Mouse (Mus musculus): Measurements from ENCODE around the gene Hilpda.

Gene Hilpda

DNA sequence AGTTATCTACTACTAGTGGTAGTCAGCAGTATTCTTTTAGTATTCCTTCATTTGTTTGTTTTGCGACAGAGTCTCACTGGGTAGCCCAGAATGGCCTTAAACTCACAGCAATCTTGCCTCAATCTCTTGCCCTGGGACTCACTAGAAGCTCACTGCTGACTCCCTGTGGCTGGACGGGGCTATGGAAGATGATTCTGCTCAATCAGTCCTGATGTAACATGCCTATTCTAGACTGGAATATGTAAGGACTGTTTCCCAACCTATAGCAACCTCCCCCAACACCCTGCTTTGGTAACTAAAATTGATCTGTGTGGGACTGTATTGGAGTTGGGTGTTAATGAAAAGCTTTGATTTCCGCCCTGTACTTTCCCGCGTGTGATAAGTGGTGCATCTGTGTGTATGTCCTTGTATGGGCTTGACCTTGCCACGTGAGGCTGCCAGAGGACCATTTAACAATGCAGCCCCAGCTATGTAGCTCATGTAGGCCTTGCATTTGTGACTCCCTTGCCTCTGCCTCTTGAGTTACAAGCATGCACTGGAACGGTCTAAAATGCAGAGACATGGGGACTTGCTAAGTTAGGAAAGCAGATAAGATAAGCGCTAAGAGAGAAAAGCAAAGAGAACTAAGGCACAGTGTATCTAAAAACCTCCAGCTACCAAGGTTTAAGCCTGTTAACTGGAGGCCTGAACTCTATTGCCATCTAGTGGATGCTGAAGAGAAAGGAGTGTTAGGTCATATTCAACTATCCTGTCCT is 6.4 kb downstream of the Hilpda start:
- DNase-seq (ENCODE audit: low spot score in 2 of 2): peak; percentile 8 to 51

DNA sequence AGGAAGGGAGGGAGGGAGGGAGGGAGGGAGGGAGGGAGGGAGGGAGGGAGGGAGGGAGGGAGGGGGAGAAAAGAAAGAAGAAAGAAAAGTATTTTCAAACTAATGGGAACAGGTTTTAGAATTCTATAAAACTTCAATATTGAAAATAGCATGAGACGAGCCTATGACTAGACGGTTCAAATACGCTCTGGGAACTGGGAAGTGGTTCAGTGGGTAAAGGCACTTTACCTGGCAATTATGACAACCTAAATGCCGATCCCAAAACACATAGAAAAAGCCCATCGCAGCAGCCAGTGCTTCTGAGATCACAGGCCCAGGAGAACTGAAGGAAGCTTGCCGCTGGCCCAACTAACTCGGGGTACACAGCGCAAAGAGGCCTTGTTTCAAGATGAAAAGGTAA is 7.0 kb downstream of the Hilpda start, which contains the start of gene Fam71f2:
Fam71f2 (plus strand) TSS at position 301 of the 400 bp plus-strand sequence.
- DNase-seq (ENCODE audit: low spot score in 2 of 2): no peak

DNA sequence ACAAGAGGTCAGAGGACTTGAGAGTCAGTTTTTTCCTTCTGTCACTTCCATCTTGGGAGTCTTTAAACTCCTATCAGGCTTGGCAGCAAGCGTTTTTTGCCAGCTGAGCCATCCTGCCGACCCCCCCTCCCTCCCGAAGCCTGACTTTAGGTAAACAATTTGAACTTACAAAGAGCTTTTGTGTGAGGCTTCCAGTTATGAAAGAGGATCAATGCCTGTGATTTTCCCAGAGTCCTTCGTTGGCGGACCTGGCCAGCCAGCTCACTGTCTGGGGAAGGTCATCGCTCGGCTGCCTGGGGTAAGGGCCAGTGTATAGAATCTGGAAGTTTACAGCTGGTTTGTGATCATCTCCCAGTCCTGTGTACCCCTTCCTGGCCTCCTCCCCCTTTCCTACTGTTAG is 8.4 kb downstream of the Hilpda start:
- no peak for DNase-seq (ENCODE audit: low spot score in 2 of 2)

DNA sequence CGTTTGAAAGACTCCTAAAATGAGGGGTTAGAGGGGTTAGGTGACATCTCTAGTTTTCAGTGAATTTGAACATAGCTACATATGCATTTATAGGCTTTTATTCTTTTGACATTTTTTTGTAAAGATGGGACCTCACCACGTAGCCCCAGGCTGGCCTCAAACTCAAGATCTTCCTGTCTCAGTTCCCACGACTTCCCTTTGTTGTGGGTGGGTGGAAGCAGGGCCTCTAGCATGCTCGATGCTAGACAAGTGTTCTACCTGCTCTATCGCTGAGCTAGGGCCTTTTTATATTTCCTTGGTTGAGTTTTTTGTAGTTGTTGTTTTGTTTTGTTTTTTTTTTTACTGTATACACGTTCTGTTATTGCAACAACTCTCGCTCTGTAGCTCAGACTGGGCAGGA is 14.6 kb downstream of the Hilpda start:
- DNase-seq (ENCODE audit: low spot score in 2 of 2): no peak

DNA sequence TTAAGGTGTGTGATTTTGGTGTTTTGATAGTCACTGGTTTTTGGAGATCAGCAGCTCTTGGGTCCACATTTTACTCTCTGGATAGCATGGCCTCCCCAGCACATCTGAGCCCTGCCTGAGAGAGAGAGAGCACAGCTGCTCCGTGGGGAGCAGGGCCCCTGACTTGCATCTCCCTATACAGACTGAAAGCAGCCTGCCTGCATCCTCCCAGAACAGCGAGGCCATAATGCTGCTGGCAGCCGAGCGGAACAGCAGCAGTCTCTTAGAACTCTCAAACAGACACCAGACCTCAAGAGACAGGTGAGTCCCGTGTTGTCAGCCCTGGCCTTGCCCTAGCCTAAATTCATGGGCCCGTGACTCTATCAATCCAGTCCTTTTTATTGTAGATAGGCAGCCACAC is 15.2 kb downstream of the Hilpda start:
- DNase-seq (ENCODE audit: low spot score in 2 of 2): no peak

DNA sequence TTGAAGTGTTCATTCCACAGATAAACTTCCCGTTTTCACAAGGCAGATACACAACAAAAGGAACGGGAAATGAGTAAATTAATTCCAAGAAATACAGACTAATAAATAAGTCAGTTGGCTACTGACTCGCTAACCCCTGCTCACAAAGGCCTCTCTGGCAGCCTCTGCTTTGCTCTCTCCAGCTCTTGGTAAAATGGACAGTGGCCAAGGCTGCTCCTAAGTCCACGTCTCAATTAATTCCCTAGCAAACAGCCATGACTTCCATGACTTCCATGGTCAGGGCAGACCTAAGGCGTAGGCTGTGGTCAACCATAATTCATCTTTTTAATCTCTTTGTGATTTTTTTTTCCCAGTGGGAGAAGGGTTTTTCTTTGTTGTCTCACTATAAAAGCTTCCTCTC is 15.7 kb downstream of the Hilpda start:
- no peak for DNase-seq (ENCODE audit: low spot score in 2 of 2)

DNA sequence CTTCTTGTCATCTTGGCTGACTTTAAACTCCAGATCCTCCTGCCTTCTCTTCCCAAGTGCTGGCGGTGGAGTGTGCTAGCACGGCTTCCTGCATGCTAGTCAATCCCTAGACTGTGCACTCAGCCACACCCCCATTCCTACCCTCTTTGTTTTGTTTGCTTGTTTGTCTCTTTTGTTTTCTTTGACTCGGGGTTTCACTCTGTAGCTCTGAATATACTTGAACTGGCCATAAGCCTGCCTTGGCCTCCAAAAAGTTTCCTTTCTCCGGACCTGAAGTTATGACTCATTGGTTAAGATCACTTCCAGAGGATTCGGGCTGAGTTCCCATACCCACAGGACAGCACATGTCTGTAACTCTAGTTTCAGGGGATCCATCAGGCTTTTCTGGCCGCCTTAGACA is 16.4 kb downstream of the Hilpda start:
- DNase-seq (ENCODE audit: low spot score in 2 of 2): no peak

DNA sequence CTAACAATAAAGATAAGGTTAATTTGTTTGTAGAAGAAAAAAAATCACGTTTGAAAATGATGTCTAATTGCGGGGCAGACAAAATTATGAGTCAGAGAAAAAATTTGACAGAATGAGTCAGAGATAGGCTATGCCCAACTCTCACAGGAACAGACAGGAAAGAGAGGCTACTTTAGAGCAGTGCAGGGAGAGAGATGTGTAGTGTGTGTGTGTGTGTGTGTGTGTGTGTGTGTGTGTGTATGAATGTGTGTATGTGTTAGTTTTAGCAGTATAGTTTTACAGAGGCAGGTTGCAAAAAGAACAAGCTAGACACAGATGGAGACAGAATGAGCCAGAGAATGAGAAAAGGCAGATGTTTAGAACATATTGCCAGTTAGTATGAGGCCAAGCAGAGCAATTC is 26.8 kb downstream of the Hilpda start:
- DNase-seq (ENCODE audit: low spot score in 2 of 2): no peak

DNA sequence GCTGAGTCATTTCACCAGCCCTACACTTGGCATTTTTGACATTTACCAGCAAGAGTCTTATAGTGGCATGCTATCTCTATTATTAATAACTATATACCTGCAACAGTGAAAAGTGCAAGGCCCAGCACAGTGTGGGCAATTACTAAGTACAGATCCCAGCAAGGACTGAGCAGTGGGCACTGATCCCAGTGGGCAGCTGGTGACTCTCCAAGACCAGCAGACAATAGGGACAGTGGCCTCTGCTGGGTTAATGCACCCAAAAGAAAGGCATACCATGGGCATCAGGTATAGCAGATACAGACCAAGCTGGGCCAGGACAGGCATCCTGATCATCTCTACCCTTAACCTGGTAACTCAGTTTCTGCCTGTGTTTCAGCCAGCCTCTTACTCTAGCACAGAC is 31.0 kb downstream of the Hilpda start:
- DNase-seq (ENCODE audit: low spot score in 2 of 2): no peak

DNA sequence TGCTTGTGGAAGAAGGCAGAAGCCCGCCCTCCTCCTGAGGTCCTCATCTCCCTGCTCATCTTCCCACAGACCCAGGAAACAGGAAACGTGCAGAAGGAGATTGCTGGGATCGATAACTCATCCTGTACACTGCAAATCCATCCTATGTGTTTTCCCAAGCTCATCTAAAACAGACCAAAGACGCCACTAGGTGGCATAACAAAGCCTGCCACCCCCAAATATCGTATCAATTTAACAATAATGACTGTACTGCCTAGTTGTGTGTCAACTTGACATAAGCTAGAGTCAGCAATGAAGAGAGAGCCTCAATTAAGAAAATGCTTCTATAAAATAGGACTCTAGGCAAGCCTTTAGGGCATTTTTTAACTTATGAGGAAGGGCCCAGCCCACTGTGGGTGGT is 31.4 kb downstream of the Hilpda start:
- DNase-seq (ENCODE audit: low spot score in 2 of 2): no peak

DNA sequence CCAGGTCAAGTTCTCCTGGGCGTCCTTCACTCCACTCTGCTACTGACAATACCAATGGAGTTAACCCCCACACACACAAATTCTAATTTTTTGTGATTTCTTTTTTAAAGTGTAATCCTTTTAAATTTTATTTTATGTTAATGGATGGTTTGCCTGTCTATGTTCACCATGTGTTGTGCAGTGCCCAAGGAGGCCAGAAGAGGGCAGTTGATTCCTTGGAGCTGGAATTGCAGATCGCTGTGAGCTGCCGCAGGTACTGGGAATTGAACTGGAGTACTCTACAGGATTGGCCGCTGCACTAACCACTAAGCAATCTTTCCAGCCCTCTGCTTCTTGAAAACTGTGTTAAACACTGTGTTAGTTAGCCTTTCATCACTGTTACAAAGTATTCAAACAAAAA is 33.2 kb downstream of the Hilpda start:
- DNase-seq (ENCODE audit: low spot score in 2 of 2): no peak

DNA sequence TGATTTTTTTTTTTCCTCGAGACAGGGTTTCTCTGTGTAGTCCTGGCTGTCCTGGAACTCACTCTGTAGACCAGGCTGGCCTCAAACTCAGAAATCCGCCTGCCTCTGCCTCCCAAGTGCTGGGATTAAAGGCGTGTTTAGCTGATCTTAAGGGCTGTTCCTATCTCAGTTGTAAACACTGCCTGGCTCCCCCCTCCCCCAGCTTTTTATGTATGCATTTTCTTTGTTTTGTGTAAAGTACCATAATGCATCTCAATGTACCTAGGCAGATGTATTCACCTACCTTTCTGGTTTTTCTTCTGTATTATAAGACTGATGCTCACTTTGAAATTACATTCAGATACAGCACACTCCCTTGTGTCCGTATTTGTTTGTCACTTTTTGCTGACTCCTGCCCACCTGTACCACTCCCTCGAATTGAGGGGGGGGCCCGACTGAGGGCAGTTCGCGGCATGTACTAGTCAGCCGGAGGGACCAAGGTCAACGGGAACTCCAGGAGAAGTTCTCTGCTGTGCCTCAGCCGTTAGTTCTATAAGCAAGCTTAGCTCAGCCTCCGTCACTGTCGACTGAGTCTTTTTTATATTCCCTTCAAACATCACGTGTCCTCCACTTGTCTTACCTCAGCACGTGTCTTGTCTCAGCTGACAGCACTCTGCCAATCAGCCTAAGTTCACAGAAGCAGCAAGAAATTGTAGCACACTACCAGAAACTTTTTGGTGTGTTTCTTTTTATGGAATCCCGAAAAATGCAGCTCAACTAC is 36.7 kb downstream of the Hilpda start:
- DNase-seq (ENCODE audit: low spot score in 2 of 2): no peak

DNA sequence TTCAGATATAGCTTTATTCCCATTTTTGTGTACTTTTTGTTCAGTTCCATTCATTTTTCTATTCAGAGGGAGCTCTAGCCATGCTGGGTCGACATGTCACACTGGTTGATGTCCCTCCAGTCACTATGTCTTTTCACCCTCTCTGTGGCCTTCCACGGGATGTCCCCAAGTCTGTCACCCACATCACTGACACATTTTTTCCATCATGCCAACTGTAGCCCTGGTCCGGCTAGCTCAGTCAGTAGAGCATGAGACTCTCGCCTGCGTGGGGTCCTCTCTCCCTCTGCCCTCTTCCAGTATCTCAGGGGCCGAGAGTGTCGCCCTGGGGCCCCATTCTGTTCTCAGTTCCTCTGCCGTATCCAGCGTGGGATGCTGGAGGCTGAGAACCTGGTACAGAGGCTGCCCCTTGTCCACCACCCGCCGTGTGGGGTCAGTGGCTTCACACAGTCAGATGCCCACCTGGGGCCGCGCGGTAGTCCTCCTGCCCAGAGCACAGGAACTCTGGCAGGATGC is 41.5 kb downstream of the Hilpda start:
- no peak for DNase-seq (ENCODE audit: low spot score in 2 of 2)

DNA sequence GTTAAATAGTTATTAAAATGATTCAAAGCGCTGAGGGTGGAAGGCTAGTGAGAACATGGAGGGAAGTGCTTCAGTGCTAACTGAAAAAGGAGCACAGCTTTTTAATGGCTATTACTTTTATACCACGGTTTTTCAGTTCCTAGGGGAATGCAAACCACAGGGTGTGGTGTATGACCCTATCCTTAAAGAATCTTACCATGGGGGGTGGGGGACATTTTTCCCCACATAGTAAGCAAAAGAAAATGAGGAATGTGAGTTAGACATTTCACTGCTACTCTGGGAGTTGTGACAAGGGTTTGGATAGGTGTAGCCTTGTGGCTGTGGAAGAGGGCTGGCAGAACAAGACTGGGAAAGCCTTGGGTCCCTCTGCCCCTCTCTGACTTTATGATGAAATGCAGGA is 45.0 kb downstream of the Hilpda start:
- DNase-seq (ENCODE audit: low spot score in 2 of 2): no peak

DNA sequence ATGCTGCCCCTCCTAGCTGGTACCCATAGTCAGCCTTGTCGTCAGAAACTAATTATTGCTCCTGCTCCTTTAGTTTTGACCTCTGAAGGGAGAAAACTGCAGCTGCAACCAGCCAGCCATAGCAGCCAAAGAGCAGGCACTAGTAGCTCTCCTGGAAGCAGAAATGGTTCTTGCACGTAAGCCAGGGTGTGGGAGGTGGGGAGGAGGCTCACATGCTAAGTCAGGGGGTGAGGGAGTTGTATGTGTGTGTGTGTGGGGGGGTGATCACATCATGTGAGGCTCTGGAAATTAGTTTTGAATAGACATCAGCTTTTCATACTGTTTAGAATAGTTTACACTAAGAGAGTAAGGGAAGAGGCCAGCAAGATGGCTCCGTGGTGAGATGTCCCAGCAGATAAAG is 45.7 kb downstream of the Hilpda start:
- DNase-seq (ENCODE audit: low spot score in 2 of 2): no peak

DNA sequence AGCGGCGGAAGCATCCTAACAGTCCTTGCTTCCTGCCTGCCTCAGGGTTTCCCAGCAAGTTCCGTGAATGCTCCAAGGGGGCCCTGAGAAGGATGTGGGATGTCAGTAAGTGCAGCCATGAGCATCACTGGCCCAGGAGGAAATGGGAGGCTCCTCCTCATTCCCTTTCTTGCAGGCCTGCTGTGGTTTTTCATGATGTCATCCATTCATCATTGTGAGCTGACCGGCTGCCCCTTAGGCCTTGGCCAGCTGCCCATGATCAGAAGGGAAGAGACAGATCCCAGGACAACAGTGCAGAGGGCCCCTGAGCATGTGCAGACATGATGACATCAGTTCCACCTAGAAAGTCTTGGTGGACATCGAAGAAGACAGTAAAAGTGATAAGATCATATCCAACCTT is 46.6 kb downstream of the Hilpda start, which contains the start of gene Fam71f1:
Fam71f1 (plus strand) TSS at position 262 of the 400 bp plus-strand sequence.
- no peak for DNase-seq (ENCODE audit: low spot score in 2 of 2)

DNA sequence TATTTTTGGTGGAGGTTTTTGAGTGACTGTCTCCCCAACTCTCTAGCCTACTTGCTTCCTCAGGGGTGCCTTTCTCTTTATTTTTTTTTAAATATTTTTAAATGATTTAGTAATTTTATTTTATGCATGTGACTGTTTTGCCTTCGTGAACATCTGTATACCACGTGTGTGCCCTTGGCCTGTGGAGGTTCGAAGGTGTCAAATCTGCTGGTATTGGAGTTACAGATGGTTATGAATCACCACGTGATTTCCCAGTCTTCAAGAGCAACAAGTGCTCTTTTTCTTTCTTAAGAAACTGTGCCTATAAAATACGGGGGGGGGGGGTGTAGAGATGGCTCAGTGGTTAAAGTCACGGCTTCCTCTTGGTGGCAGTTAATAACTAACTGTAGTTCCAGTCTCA is 49.3 kb downstream of the Hilpda start:
- DNase-seq (ENCODE audit: low spot score in 2 of 2): no peak

DNA sequence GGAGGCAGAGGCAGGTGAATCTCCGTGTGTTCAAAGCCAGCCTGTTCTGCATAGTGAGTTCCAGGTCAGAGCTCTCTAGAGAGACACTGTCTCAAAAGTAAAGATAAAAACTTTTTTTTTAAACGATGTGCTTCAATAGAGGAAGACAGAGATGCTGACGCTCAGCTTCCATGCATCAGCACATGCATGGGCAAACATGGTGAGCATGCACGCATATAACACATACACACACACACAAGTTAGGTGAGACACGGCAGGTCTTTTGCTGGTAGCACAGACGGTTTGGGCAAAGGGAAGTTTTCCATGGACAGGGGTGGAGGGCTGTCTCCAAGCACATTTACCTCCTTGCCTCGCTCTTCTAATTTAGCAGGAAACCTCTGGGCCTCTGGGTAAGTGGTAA is 49.9 kb downstream of the Hilpda start:
- DNase-seq (ENCODE audit: low spot score in 2 of 2): no peak

DNA sequence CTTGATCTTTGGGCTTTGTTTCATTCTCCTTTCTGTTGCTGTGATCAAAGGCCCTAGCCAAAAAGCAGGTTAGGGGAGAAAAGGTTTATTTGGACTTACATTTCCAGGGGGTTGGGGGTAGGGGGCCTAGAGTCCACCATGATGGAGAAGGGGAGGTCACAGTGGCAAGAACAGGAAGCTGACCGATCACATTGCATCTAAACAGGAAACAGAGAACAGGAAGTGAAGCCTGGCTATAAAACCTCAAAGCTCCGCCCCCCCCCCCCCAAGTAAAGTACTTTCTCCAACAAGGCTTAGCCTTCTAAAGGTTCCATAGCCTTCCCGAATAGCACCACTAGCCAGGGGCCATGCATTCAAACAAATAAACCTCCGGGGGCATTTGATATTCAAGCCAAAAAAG is 50.4 kb downstream of the Hilpda start:
- no peak for DNase-seq (ENCODE audit: low spot score in 2 of 2)
